Mouse (Mus musculus) liver, adult 2 months (tissue): ENCODE results near the gene Olfr1053.

Source experiments
- CTCF ChIP-seq: fragments of 200-500 bp; IDR thresholded peaks from 2 replicates; pipeline ENCODE4 v1.5.1; 2011; ENCODE audit warnings: low read depth, low read length, control low read depth
- POLR2A ChIP-seq: fragments of 200-500 bp; IDR thresholded peaks from 2 replicates; pipeline ENCODE4 v1.6.1; 2011; ENCODE audit warnings: low read length, control low read depth; ENCODE audit not compliant: insufficient read depth; ENCODE audit errors: extremely low read depth

DNA sequence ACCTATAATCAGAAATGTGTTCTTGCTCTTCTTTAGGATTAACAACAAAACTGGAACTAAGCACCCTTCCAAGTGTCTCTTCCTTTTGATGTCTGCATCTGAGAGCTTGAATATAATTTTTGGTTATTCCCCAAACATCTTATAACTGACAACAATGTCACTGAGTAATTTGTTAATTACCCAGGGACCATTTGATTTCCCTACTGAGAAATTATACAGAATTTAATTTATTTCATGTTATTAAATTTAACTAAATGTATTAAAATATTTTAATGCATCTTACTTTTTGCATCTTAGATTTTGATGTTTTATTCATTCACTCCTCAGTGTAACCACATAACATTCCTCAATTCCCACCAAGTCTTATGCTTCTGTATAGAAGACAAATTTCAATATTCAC lies 47.3 kb upstream of the Olfr1053 start, which contains the start of gene Olfr1056:
- TF ChIP-seq POLR2A (no peak), CTCF (no peak)
